Mouse (Mus musculus) midbrain, embryonic 16.5 days (tissue): ENCODE results near the gene Mvd. TPM values are rescaled to one million over a fixed set of nuclear protein-coding genes. Genes with fewer than 3 reads are reported as not detected.

Experiments used
- ATAC-seq: fragments of 200-750 bp; cut with Nextera tagmentation; 2 replicates; pipeline ENCODE4 v1.8.0; 2017; ENCODE audit warnings: moderate TSS enrichment
- H3K27ac ChIP-seq: fragments of 300-500 bp; sonication (generic); 2 replicates; pipeline ENCODE4 v1.5.1; 2014; ENCODE audit warnings: mild to moderate bottlenecking, low read length, mixed read lengths
- H3K27me3 ChIP-seq: fragments of 300-500 bp; sonication (generic); 2 replicates; pipeline ENCODE4 v1.6.1; 2014; ENCODE audit warnings: low read depth, low read length, mixed read lengths; ENCODE audit not compliant: control insufficient read depth, insufficient read depth
- H3K36me3 ChIP-seq: fragments of 300-500 bp; sonication (generic); 2 replicates; pipeline ENCODE4 v1.6.1; 2014; ENCODE audit warnings: mild to moderate bottlenecking, low read length, moderate library complexity, mixed read lengths; ENCODE audit not compliant: control insufficient read depth, insufficient read depth
- H3K4me1 ChIP-seq: fragments of 300-500 bp; sonication (generic); 2 replicates; pipeline ENCODE4 v1.6.1; 2014; ENCODE audit warnings: mild to moderate bottlenecking, low read length, mixed read lengths; ENCODE audit not compliant: control insufficient read depth, insufficient read depth
- H3K4me2 ChIP-seq: fragments of 300-500 bp; sonication (generic); 2 replicates; pipeline ENCODE4 v1.6.1; 2014; ENCODE audit warnings: mild to moderate bottlenecking, low read length, mixed read lengths
- H3K4me3 ChIP-seq: fragments of 300-500 bp; sonication (generic); 2 replicates; pipeline ENCODE4 v1.5.1; 2014; ENCODE audit warnings: low read depth, mild to moderate bottlenecking, low read length, moderate library complexity, mixed read lengths
- H3K9ac ChIP-seq: fragments of 300-500 bp; sonication (generic); 2 replicates; pipeline ENCODE4 v1.6.1; 2014; ENCODE audit warnings: low read depth, low read length, mixed read lengths
- H3K9me3 ChIP-seq: fragments of 300-500 bp; sonication (generic); replicated peaks from 2 replicates; pipeline ENCODE4 v1.6.1; 2014; ENCODE audit warnings: mild to moderate bottlenecking, low read length, mixed read lengths; ENCODE audit not compliant: control insufficient read depth, poor library complexity, severe bottlenecking
- WGBS: fragments of 180-500 bp; shearing (Covaris S2); extraction: QIAGEN DNeasy Blood & Tissue Kit; methylation state at CpG from one replicate; pipeline ENCODE4 v1.1.7; 2014; 5-methylcytosine and 5-hydroxymethylcytosine counted together
- microRNA-seq: library from miRNA; unstranded; fragments of <30 nt; microRNA quantifications from one replicate; pipeline ENCODE4, GENCODE M21; 2017
- polyA plus RNA-seq: library from polyadenylated mRNA; unstranded; fragments of >200 nt; fragmentation: Nextera tagmentation; extraction: Ambion mirVana; gene quantifications from 2 replicates; pipeline ENCODE4 v1.2.1, GENCODE M21; 2015

Gene Mvd
- polyA plus RNA-seq, 1 experiment from 2014 or later = 84.6 TPM

DNA sequence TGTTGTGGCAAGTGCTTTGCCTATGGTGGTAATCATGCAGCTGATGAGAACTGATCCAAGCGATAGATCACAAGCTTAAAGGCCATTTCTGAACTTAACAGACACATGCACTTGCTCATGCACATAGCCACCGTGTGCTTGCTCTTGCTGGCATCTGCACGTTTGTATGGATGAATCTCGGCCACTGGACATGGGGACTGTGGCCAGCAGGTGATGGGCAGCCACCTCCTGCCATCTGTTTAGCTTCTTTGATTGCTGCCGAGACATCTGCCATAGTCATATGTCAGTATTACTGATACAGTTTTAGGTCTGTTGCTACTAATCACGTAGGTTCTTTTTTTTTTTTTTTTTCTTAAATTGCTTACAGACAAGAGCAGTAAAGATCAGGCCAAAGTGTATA, 47.9 kb downstream of the Mvd start:
- no peak overlapping the region for H3K27ac ChIP-seq
- H3K4me3 ChIP-seq = no peak overlapping the region
- H3K9ac ChIP-seq = no peak overlapping the region
- H3K9me3 ChIP-seq = no peaks in the 10 kb centered on the region
- no peaks in the 10 kb centered on the region for H3K4me1 ChIP-seq
- H3K4me2 ChIP-seq = no peak overlapping the region
- no peaks in the 10 kb centered on the region for H3K27me3 ChIP-seq
- 81% methylated on average over 6 of the region's 6 CpGs for WGBS
- no peak for ATAC-seq
- H3K36me3 ChIP-seq = peaks cover 25% of the 10 kb centered on the region

DNA sequence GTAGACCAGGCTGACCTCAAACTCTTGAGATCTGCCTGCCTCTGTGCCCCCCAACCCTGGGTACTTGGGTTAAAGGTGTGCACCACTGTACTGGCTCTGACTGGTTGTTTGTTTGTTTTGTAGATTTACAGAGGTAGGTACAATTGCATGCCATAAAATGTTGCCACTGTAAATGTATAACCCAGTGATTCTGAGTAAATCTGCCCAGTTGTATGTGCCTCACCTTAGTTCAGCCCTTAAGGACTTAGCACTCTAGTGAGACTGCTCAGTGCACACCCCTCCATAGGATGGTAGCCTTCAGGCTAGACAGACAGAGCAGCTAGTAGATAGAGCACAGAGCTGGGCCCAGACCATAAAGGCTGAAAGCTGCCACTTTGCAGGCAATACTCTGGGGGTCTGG, 49.5 kb downstream of the Mvd start:
- no peak for ATAC-seq
- no peak overlapping the region for H3K9ac ChIP-seq
- no peaks in the 10 kb centered on the region for H3K4me1 ChIP-seq
- H3K4me3 ChIP-seq = no peak overlapping the region
- no peaks in the 10 kb centered on the region for H3K27me3 ChIP-seq
- H3K4me2 ChIP-seq = no peak overlapping the region
- no peak overlapping the region for H3K27ac ChIP-seq
- no peaks in the 10 kb centered on the region for H3K9me3 ChIP-seq
- H3K36me3 ChIP-seq = peaks cover 20% of the 10 kb centered on the region

DNA sequence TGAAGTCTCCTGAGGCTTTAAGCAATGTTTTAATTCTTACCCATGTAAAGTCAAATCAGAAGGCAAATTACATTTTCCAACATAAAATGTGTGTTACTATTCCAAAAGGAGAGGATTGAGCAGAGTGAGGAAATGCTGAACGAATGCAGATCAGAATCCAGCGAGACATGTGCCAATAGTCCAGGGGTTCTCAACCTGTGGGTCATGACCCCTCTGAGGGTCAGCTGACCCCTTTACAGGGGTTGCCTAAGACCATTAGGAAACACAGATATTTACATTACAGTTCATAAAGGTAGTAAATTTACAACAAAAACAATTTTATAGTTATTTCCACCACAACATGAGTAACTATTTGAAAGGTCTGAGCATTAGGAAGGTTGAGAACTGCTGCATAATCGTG, 52.5 kb downstream of the Mvd start:
- ATAC-seq = no peak
- Histone ChIP-seq H3K4me2 (no peak overlapping the region), H3K4me1 (no peaks in the 10 kb centered on the region), H3K27ac (no peak overlapping the region), H3K27me3 (no peaks in the 10 kb centered on the region), H3K36me3 (peaks cover 34% of the 10 kb centered on the region), H3K4me3 (no peak overlapping the region), H3K9me3 (no peaks in the 10 kb centered on the region), H3K9ac (no peak overlapping the region)
- 87% methylated on average over 3 of the region's 3 CpGs for WGBS

DNA sequence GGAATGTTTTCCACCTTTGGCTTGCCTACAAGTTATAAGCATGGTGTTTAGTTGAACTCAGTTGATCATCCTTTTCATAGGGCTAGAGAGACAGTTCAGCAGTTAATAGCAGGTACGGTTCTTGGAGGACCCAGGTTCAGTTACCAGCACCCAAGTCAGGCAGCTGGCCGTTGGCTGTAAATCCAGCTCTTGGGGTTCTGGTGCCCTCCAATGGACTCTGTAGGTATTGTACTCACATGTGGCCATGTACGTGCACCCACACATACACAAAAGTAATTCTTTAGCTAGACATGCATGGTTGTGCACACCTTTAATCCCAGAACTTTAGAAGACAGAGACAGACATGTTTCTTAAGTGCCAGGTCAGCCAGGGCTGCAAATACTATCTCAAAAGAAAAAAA, 53.9 kb downstream of the Mvd start:
- Histone ChIP-seq H3K27me3 (no peaks in the 10 kb centered on the region), H3K27ac (no peak overlapping the region), H3K36me3 (peaks cover 36% of the 10 kb centered on the region), H3K9ac (no peak overlapping the region), H3K9me3 (no peaks in the 10 kb centered on the region), H3K4me1 (no peaks in the 10 kb centered on the region), H3K4me2 (no peak overlapping the region), H3K4me3 (no peak overlapping the region)
- WGBS = 83% methylated on average over 3 of the region's 3 CpGs
- ATAC-seq = no peak

Small RNA genes lying within 50 kb of the gene (microRNA-seq; reads per million reads assigned to microRNA genes)
- not detected for gene Gm24366

Other genes with a start within 250 kb of the Mvd start
- gene Zfpm1, start 161.3 kb downstream of the Mvd start, polyA plus RNA-seq = 0.77 and 1.2 TPM in 2 replicates
- gene Trhr2, start 82.7 kb downstream of the Mvd start, polyA plus RNA-seq = 0.26 TPM in 1 of 2 replicates, not detected in the other
- gene Zc3h18, start 66.8 kb downstream of the Mvd start, polyA plus RNA-seq = 30.8 and 37.7 TPM in 2 replicates
- gene Il17c, start 21.4 kb downstream of the Mvd start, polyA plus RNA-seq = not detected in 2 replicates
- 27.3 and 29.8 TPM in 2 replicates for gene Cyba, start 10.5 kb downstream of the Mvd start, polyA plus RNA-seq
- gene Snai3, start 17.3 kb upstream of the Mvd start, polyA plus RNA-seq = not detected in 2 replicates
- gene Rnf166, start 32.6 kb upstream of the Mvd start, polyA plus RNA-seq = 35.0 and 36.4 TPM in 2 replicates
- 83.6 and 85.1 TPM in 2 replicates for gene Ctu2, start 32.7 kb upstream of the Mvd start, polyA plus RNA-seq
- gene Piezo1, start 107.9 kb upstream of the Mvd start, polyA plus RNA-seq = 1.8 and 2.0 TPM in 2 replicates
- 5.7 and 6.2 TPM in 2 replicates for gene Cdt1, start 124.6 kb upstream of the Mvd start, polyA plus RNA-seq
- 156 and 157 TPM in 2 replicates for gene Aprt, start 133.5 kb upstream of the Mvd start, polyA plus RNA-seq
- gene Galns, start 168.0 kb upstream of the Mvd start, polyA plus RNA-seq = 8.4 and 8.9 TPM in 2 replicates
- 93.8 and 101 TPM in 2 replicates for gene Trappc2l, start 168.2 kb upstream of the Mvd start, polyA plus RNA-seq
- gene Pabpn1l, start 179.3 kb upstream of the Mvd start, polyA plus RNA-seq = not detected in 2 replicates